Mouse (Mus musculus) liver, embryonic 14 days (tissue): Measurements from ENCODE around the gene Zfp119b. TPM values are rescaled to one million over a fixed set of nuclear protein-coding genes. Genes with fewer than 3 reads are reported as not detected.

ENCODE experiments used
- polyA plus RNA-seq: library from polyadenylated mRNA; depleted of rRNA; stranded (reverse); fragments of >200 nt; gene quantifications from 2 replicates; pipeline ENCODE4 v1.2.3, GENCODE M21; 2012; rRNA removed

Gene Zfp119b
- 1.0 and 1.1 TPM in 2 replicates for polyA plus RNA-seq

DNA sequence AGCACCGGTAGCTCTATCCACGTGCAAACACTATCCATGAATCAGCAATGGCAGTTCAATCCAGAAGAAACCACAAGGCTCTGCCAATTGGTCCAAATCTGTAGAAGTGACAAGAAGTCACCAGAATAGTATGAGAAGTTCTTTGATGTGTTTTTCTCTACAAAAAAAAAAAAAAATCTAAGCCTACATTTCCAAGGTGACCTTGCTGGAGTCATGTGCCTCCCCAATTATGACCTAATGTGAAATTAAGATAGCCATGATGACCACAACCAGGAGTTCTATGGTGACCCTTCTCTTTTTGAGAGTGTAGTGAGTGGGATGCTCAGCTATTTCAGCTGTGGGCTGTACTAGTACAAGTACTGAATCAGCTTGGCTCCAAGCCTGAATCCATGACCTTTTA, at the start of gene Zfp119b:
Zfp119b (minus strand) TSS at position 101 of the 400 bp plus-strand sequence.

DNA sequence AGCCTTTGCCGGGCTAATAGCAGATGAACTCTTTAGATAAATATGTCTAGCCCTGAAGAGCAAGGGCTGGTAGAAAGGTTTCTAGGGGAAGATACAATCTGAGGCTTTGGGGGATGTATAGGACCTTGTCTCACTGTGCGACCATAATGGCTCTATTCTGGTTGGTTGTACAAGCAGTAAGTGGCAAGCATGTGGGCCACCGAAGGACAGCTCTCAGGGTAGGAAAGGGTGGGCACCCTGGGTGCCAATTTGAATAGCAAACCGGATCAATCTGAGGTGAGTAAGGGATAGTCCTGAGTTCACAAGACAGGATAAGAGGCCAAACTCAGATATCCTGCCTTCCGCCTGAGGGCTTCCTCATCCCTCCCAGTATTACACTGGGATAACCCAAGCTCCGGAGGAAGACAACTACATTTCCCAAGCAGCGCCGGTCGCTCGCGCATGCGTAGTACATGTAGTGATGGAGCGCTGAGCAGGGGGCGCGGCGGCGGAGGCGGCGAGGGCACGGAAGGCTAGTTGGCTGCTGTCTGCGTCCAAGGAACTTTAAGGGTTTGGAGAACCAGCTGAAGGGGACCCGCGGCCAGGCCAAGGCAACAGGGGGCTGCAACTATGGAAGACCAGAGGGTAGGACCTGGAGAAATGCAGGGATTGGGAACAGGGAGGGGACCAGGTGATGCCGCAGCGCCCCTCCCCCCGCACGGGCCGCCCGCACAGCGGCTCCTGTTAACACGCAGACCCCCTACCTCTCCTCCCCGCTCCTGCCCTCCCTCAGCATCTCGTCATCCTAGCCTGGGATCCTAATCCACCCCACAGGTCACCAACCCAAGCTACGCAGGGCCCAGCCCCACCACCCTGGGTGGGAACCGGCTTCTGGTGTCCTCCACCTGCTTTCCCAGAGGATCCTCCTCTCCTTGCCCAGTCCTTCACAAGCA, 37.0 kb upstream of the Zfp119b start, which contains the start of gene Fsd1:
Fsd1 (plus strand) TSS at position 480 of the 932 bp plus-strand sequence.

DNA sequence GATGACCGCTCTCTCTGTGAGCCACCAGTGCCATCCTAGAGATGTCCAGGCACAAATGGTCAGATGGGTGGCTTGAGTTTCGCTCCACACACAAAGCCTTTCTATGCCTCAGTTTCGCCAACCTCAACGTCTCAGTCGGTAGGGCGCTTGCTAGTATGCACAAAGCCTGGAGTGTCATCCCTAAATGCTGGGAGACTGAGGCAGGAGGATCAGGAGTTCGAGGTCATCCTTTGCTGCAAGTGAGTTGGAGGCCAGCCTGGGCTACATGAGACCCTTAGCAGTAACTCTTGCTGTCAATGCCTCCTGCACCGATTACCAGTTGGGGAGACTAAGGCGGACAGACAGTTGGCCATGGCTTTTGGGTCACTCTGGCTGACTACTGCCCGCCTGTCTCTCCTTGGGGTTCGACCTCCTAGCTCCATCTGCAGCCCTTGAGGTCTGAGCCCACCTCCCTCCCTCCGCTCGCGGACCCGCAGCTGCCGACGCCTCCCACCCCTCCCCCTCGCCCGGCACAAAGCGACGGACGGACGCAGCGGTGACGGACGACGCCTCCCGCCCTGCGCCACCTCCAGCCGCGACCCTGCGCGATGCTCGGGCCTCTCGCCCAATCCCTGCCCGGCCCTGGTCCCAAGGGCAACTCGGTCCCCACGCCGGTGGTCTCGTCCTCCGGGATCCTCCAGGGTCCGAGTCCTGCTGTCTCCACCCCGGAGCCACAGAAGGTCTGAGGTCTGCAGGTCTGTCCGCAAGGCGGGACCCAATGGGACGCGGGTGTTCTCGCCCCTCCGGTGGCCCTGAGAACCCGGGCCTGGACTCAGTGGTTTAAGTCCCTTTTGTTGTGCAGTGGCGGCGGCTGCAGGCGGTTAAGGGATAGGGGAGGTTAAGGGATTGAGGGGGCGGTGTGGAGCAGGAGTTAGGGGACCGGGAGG, 20.9 kb upstream of the Zfp119b start, which contains the start of gene Shd:
Shd (plus strand) TSS at position 502 of the 926 bp plus-strand sequence.

DNA sequence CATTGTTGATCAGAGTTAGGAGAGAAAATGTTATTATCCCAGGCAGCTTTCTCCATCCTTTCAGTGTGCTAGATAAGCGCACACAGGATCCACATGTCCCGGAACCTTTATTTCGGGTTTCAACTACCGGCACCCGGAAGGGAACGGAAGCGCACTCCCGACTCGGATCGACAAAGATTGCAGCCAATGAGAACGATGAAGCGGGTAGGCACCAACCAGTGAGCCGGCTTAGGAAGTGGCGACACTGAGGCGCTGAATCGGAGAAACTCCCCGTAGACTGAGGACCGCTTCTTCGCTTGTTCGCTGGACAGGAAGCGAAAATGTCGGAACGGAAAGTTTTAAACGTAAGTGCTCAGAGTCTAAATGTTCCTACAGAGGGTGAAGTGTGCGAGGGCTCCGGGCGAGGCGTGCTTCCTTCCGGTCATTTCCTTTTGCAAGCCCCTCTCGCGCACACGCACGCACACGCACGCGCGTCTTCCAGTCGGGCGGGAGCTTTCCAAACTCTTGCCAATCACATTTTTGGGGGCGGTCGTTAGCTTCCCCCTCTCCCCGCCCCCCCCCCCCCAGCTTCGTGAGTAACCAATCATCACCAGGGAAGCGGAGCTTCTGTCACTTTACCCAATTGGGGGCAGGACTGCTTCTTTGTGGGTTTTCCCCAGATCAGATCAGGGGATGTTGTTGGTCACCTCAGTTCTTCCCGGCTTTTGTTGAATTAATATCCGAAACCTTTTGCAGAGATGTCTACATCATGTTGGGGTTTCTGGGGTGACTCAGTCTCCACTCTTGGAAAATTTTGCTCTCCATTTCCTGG, 9.8 kb upstream of the Zfp119b start, which contains the start of gene Yju2:
Yju2 (plus strand) TSS at position 182 of the 811 bp plus-strand sequence.

DNA sequence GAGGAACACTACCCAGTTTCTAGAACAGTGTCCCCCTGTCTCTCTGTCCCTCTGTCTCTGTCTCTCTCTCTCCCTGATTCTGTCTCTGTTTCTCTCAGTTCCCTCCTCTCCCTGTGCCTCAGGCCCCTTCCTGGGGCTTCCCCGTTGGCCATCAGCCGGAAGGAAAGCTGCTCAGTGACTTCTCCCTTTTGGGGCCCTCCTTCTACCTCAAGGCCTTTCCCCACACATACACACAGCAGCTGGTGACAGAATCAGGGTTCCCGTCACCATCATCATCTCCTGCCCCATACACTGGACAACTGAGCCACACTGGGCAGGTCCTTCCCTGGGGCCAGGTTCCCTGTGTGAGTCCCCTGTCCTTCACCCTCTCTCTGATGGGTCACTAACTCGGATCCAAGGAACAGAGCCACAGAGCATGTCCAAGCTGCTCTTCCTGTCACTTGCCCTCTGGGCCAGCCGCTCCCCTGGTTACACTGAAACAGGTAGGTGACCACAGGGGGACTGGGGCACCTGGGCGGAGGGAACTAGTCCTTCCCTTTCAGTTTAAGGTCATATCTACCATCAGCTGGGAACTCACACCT, 3.2 kb upstream of the Zfp119b start, which contains the start of gene Ebi3:
Ebi3 (plus strand) TSS at position 194 of the 581 bp plus-strand sequence.

Other genes with a start within 250 kb of the Zfp119b start
- 8.2 and 9.4 TPM in 2 replicates for gene Pot1b, start 236.9 kb downstream of the Zfp119b start, polyA plus RNA-seq
- gene Adgre4, start 199.5 kb downstream of the Zfp119b start, polyA plus RNA-seq, result 0.80 and 1.3 TPM in 2 replicates
- 0.84 and 0.92 TPM in 2 replicates for gene Zfp119a, start 70.6 kb downstream of the Zfp119b start, polyA plus RNA-seq
- gene Zfp959, start 57.4 kb downstream of the Zfp119b start, polyA plus RNA-seq, result 3.6 TPM in 2 replicates
- 3.0 and 4.2 TPM in 2 replicates for gene Ebi3, start 3.1 kb upstream of the Zfp119b start, polyA plus RNA-seq
- gene Yju2, start 9.6 kb upstream of the Zfp119b start, polyA plus RNA-seq, result 5.0 and 5.9 TPM in 2 replicates
- gene Shd, start 21.0 kb upstream of the Zfp119b start, polyA plus RNA-seq, result 0.23 and 0.38 TPM in 2 replicates
- 0.08 and 0.25 TPM in 2 replicates for gene Fsd1, start 37.0 kb upstream of the Zfp119b start, polyA plus RNA-seq
- gene Stap2, start 56.1 kb upstream of the Zfp119b start, polyA plus RNA-seq, result 1.9 and 2.0 TPM in 2 replicates
- 14.0 and 16.4 TPM in 2 replicates for gene Mpnd, start 56.2 kb upstream of the Zfp119b start, polyA plus RNA-seq
- gene Sh3gl1, start 87.1 kb upstream of the Zfp119b start, polyA plus RNA-seq, result 25.3 and 29.6 TPM in 2 replicates
- gene Chaf1a, start 90.9 kb upstream of the Zfp119b start, polyA plus RNA-seq, result 16.0 and 18.2 TPM in 2 replicates
- gene Ubxn6, start 125.5 kb upstream of the Zfp119b start, polyA plus RNA-seq, result 7.6 and 8.7 TPM in 2 replicates
- gene Hdgfl2, start 130.1 kb upstream of the Zfp119b start, polyA plus RNA-seq, result 30.2 and 32.2 TPM in 2 replicates
- gene Plin4, start 160.3 kb upstream of the Zfp119b start, polyA plus RNA-seq, result 0.02 TPM in 2 replicates
- gene Plin5, start 168.1 kb upstream of the Zfp119b start, polyA plus RNA-seq, result 0.15 and 0.16 TPM in 2 replicates
- gene Lrg1, start 172.5 kb upstream of the Zfp119b start, polyA plus RNA-seq, result 0.17 and 0.18 TPM in 2 replicates
- gene Sema6b, start 190.8 kb upstream of the Zfp119b start, polyA plus RNA-seq, result 0.93 and 0.95 TPM in 2 replicates
- 1.4 and 1.7 TPM in 2 replicates for gene Tnfaip8l1, start 213.0 kb upstream of the Zfp119b start, polyA plus RNA-seq
- 38.1 and 40.3 TPM in 2 replicates for gene Mydgf, start 234.4 kb upstream of the Zfp119b start, polyA plus RNA-seq